Mouse (Mus musculus) erythroid progenitor cell, adult 5-6 weeks (primary cell): ENCODE measurements around the gene Itgb8. TPM values are rescaled to one million over a fixed set of nuclear protein-coding genes. Genes with fewer than 3 reads are reported as not detected.

ENCODE experiments used
- ATAC-seq: replicated peaks from 2 replicates; pipeline ENCODE4 v1.8.0; 2016; ENCODE audit warnings: moderate number of reproducible peaks, mild to moderate bottlenecking, moderate TSS enrichment, inconsistent platforms; ENCODE audit not compliant: poor library complexity, low FRiP score, severe bottlenecking
- total RNA-seq, 2 experiments: library from RNA; stranded (forward) in 1 of 2; stranded (reverse) in 1 of 2; fragments of 150-400 nt in 1 of 2; fragments of 186-747, 209-891 nt in 1 of 2; gene quantifications; 2 replicates each; pipeline versions ENCODE4 v1.2.3 to v1.2.4; 2015 to 2017; ENCODE audit warnings: low replicate concordance in 2 of 2

The Itgb8 gene
- total RNA-seq, 2 experiments from 2014 or later = 0.84 TPM; not detected in 1

- ATAC-seq = no peak
Observed at GRCm38 (mm10) chr12:119210590-119210989, 28.0 kb downstream of the Itgb8 start.

GRCm38 (mm10) chr12:119210073-119210425 lies 28.6 kb downstream of the Itgb8 start:
- ATAC-seq = no peak

GRCm38 (mm10) chr12:119209384-119210072 lies 29.1 kb downstream of the Itgb8 start:
- no peak for ATAC-seq

- ATAC-seq = no peak
Observed at GRCm38 (mm10) chr12:119207464-119207801, 31.2 kb downstream of the Itgb8 start.

GRCm38 (mm10) chr12:119206711-119207463 lies 31.7 kb downstream of the Itgb8 start:
- ATAC-seq = no peak

GRCm38 (mm10) chr12:119204411-119204810 lies 34.2 kb downstream of the Itgb8 start:
- ATAC-seq = no peak

- ATAC-seq = no peak
Observed at GRCm38 (mm10) chr12:119202766-119203165, 35.8 kb downstream of the Itgb8 start.

- no peak for ATAC-seq
Observed at GRCm38 (mm10) chr12:119195145-119195544, 43.5 kb downstream of the Itgb8 start.

GRCm38 (mm10) chr12:119189814-119190213 lies 48.8 kb downstream of the Itgb8 start:
- no peak for ATAC-seq

GRCm38 (mm10) chr12:119185441-119185840 lies 53.2 kb downstream of the Itgb8 start:
- no peak for ATAC-seq

GRCm38 (mm10) chr12:119182215-119182924 lies 56.2 kb downstream of the Itgb8 start:
- no peak for ATAC-seq

- ATAC-seq = no peak
Observed at GRCm38 (mm10) chr12:119176017-119176416, 62.6 kb downstream of the Itgb8 start.

- no peak for ATAC-seq
Observed at GRCm38 (mm10) chr12:119169828-119170539, 68.6 kb downstream of the Itgb8 start.

- no peak for ATAC-seq
Observed at GRCm38 (mm10) chr12:119169143-119169542, 69.5 kb downstream of the Itgb8 start.

- no peak for ATAC-seq
Observed at GRCm38 (mm10) chr12:119165115-119165514, 73.5 kb downstream of the Itgb8 start.

GRCm38 (mm10) chr12:119164672-119165071 lies 73.9 kb downstream of the Itgb8 start:
- no peak for ATAC-seq

- no peak for ATAC-seq
Observed at GRCm38 (mm10) chr12:119164176-119164575, 74.4 kb downstream of the Itgb8 start.

- ATAC-seq = no peak
Observed at GRCm38 (mm10) chr12:119160786-119161185, 77.8 kb downstream of the Itgb8 start.

- ATAC-seq = no peak
Observed at GRCm38 (mm10) chr12:119159254-119159933, 79.2 kb downstream of the Itgb8 start.

GRCm38 (mm10) chr12:119157686-119158085 lies 80.9 kb downstream of the Itgb8 start:
- ATAC-seq = no peak
